Mouse (Mus musculus) spleen, adult 18-20 months (tissue): ENCODE measurements around the gene Etnk2.
A peak's percentile ranks its signal among the peaks of the same experiment; 100 is the strongest.
"Not testable (repeated sequence)": the region's sequence is repeated elsewhere in the genome, so short reads cannot be mapped to it uniquely, and the experiment has no call there.

Source experiments
- DNase-seq, 2 experiments: peaks; one replicate each; pipeline ENCODE4 v3.0.0; 2022; ENCODE audit warnings: mixed read lengths in 2 of 2

The Etnk2 gene

DNA sequence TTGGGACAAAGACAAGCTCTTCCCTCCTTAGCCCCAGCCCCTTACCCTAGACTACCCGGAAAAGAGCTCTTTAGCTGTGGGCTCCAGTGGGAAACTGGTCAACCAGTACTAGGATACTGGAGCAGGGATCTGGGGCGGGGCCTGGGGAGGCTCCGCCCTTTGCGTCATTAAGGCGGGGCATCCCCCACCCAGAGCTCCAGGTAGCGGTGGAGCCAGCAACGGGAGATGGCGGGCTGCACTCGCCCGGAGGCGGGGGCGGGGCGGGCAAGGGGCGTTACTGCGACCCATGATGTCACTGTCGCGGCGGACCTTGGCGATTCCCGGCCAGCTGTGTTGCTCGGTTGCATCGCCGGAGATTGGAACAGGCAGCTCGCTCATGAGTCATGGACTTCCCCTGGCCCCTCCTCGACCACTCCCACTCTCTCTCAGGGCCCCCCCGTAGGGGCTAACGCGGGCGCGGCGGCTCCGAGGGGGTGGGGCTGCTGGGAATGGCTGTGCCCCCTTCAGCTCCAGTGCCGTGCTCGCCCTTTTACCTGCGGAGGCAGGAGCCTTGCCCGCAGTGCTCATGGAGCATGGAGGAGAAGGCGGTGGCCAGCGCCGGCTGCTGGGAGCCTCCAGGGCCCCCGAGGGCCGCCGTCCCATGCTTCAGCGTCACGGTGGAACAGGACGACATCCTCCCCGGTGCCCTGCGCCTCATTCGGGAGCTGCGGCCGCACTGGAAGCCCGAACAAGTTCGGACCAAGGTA, at the start of gene Etnk2:
Gene Etnk2 (plus strand): TSS at position 297 of the 746 bp plus-strand sequence.
- peak; percentile 32 to 38 for DNase-seq

DNA sequence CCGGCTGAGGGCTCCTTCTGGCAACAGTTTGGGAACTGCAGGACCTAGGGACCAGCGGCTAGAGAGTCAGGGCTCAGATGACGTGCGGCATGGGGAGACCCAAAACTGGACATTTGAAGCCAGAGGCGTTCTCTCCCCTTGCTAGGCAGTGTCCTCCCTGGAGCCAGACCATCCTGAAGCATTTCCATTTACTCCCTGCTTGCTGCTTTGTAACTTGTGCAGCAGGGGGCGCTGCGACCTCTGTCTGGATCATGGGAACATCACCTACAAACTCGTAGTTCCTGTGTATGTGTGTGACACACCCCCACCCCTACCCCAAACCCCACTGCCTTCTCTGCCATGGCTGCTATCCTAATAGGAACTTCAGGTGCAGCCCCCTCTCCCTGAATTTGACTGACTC, 49.0 kb upstream of the Etnk2 start:
- DNase-seq = peak; percentile 21 to 58

DNA sequence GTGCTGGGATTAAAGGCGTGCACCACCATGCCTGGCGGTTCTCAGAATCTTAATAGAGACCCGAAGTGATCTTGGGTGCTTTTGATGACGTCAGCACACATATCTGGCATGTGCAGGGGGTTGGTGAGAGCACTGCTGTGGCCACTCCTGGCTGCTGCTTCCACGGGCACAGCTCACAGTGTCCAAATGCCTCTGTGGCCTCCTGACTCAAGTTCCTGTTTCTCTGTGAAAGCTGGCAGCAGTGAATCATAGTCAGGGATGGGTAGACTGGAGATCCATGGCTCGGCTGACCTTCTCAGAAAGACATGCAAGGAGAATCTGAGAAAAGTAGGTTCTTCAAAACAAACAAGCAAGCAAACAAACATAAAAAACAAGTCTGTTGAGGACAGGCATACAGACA, 47.6 kb upstream of the Etnk2 start:
- no peak for DNase-seq

DNA sequence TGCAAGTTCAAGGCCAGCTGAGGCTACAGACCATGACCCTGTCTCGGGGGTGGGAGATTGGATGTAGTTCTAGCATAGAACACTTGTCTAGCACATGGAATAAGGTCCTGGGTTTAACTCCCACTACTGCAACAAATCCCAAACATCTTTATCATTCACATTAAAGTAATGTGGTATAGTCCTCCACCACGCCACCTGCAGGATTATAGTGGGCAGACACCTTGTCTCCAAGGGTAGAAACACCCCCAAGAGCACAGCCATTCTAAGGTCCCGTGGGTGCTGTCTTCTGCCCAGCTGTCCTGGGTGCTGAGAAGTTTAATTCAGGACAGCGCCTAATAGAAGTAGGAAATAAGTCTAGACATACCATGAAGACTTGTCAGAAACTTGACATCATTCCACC, 46.8 kb upstream of the Etnk2 start:
- no peak for DNase-seq

DNA sequence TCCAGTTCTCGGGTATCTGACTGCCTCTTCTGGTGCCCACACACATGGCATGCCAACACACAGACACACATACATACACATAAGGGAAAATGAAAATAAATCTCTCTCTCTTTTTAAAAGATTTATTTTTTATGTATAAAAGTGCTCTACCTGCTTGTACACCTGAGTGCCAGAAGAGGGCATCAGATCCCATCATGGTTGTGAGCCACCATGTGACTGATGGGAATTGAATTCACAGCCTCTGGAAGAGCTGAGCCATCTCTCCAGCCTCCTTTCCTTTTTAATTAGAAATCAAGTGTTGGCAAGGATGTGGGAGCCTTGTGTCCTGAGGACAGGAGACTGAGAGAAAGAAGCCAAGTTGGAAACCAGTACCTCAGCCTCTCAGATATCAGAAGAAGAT, 46.2 kb upstream of the Etnk2 start:
- no peak for DNase-seq

DNA sequence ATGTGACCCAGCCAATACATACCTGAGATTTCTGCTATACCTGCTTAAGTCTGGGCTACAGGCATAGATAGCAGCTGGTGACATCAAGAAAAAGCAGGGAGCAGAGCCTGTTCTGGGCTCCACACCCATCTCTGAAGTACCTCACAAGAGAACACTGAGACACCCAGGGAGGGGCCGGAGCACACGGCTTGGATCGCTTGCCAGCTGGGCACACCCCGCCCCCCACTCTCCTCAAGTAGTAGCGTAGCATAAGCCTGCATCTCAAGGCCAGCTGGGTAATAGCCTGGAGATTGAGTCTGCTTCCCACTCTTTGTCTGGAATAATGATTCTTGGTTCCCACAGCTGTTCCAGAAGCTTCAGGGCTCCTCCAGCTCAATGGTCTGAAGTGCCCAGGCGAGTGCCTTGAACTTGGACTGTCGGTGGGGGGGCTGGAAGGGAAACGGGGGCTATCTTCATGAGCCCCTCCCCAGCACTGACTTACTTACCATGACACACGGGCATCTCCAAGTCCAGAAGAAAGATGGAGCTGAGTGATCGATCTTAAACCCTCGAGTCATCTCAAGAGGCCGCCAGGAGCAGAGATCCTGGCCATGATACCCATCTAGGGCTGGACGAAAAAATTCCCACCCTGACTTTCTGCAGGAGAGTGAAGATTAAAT, 42.0 kb upstream of the Etnk2 start, which contains the start of gene Kiss1:
Gene Kiss1 (plus strand): TSS at position 609 of the 659 bp plus-strand sequence.
- DNase-seq = no peak

DNA sequence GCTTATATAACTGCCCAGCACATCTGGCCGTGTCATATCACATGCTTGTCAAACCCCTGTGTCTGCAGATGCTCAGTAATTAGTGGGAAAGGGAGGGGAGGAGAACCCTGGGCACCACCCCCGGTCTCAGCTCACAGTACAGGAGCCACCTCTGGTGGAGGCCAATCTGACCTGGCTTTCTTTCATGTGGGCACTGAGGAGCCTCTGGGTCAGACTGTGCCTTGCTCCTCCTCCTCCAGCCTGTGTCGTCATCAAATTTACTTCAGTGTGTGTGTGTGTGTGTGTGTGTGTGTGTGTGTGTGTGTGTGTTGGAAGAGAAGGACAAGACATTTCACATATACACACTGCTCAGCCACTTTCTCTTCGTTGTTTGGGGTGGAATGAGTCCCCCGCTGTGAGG, 40.0 kb upstream of the Etnk2 start:
- DNase-seq = no peak

DNA sequence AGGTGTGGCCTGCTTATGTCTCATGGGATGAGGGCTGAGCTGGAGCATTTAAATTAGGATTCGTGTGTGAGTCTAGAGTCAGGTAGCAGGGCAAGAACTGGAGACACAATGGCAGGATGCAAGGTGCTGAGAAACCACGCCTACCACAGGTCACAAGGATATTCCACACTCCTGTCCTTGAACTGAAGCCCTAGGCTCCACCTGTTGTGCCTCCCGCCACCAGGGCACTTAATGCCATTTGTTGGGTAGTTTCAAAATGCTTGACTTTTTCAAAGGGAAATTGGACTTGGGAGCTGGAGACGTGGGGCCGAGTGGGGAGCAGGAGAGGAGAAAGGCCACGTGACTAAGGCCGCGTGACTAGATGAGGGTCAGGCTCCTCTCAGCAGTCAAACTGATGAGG, 37.4 kb upstream of the Etnk2 start:
- DNase-seq = no peak

DNA sequence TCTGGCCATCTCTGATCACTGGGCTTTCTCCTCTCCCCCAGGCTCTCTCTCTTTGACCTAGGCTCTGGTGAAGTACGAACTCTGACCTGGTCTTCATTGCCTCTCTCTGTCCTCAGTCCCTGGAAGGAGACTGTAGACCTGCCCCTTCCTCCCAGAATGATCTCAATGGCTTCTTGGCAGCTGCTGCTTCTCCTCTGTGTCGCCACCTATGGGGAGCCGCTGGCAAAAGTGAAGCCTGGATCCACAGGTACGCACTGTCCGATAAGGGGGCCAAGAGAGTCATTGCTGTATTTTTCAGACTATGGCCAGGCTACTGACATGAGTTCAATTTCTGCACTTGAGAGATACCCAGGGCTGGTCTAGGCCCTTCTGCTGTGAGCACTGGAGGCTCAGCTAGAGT, 36.3 kb upstream of the Etnk2 start:
- DNase-seq = no peak

DNA sequence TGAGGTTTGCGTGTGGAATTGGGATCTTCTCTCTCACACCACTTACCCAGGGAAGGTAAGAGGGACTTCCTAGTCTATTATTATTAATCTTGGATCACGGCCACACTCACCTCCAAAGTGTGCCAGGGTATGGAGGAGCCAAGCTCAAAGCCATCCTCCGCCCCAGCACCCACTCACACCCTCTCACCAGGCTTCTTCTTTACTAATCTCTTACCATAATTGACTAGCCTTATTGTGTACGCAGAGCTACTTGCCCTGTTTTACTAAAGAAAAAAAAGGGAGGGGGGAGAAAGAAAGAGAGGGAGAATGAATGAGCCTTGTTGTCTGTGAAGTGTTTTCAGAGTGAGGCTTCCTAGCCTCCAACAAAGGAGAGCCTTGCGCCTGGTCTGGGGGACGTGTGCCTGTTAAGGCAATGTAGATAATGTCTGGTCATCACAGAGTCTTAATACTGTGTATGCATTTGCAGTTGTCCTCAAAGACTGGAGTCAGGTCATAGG, 35.0 kb upstream of the Etnk2 start:
- DNase-seq = no peak

DNA sequence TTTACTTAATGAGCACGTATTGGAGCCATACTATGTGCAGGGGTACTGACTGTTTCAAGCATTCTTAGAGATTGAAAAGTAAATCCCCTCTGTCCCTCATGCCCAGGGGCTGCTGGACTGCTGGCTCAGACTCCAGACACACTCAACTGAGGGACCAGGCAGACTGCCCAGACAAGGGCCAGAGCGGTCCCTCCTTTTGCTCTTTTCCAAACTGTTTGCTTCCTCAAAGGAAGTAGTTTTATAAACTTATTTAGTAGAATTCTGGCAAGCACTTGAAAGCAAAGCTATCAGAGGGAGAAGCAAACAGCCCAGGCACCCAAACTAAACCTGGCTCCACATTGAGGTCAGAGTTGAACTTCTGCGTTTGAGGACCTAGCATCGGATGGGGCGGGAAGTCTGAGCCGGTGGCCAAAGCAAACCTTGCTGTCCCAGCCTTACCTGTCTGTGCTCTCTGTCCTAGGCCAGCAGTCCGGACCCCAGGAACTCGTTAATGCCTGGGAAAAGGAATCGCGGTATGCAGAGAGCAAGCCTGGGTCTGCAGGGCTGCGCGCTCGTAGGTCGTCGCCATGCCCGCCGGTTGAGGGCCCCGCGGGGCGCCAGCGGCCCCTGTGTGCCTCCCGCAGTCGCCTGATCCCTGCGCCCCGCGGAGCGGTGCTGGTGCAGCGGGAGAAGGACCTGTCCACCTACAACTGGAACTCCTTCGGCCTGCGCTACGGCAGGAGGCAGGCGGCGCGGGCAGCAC, 34.3 kb upstream of the Etnk2 start:
- no peak for DNase-seq

DNA sequence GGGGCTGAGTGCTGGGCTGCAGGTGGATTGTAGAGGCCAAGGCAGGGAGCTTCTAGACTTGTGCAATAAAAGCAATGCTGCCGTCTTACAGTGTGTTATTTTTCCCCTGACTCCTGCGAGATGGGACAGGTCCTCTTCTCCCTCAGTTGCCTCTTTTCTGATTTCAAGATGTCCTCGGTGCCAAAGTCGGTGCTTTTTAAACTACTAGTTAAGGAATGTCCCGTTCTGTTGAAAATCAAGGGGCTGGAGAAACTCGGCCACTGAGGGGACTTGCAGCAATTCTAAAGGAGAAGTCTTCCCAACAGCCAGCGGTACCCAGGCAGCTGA, 33.8 kb upstream of the Etnk2 start:
- no peak for DNase-seq

DNA sequence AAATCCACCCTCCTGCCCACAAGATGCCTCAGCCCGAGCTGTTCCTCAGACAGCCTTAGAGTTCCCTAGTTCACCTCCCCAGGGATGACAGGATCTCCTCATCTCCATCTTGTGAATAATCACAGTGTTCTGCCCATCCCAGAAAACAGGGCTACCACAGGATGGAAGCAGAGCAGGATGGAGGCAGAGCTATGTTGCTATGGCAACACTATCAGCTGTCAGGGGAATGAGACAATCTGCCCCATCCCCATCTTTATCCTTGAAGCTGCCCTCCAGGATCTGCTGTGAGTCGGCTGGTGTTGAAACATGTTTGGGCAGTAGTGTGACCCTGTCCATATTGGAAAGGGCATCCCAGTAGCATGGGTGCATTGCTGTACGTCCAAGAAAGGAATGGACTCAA, 32.2 kb upstream of the Etnk2 start:
- DNase-seq = no peak

DNA sequence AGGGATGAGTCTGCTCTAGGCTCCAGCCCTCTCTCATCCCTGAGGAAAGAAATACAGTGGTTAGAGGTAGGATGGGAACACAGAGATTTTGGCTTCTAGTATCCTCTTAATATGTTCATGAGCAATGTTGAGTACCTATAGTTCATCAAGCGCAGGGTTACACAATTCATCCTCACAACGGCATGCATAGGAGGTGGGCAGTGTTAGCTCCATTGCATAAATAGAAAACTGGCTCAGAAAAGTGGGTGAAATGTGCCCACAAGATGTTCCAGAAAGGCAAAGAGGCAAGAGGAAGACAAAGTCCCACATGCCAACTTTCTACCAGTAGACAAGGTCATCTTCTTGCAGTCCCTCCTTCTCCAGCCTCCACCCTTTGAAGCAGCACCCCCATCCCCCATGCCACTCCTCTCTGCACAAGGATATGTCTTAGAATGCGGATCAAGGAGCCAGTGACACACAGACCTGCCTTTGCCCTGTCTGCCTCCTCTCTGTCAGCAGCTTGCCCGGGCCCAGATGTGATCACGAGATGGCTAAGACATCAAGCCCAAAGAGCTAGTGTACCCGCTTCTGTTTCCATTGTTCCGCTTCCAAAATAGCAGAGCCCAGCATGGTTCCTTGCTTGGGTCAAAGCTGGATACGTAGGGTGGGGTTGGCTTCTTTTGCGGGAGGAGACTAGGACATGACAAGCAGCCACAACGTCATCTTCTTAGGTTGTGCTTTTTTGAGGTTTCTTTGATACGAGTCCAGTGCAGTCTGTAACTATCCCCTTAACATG, 30.5 kb upstream of the Etnk2 start:
- no peak for DNase-seq

DNA sequence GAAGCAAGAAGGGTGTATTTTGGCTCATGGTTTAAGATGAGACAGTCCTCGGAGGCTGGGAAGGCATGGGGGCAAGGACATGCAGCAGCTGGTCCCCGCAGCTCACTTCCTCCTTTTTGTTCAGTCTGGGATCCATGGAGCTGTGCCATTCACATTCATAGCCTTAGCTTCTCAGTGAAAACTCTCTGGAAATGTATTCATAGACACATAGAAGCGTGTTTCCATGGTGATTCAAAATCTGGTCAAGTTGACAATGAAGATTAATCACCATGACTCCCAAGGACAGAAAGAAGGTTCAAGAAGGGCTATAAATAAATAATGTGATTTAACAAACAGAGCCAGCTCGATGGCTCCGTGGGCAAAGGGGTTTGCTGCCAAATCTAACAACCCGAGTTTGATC, 29.4 kb upstream of the Etnk2 start:
- DNase-seq = no peak

DNA sequence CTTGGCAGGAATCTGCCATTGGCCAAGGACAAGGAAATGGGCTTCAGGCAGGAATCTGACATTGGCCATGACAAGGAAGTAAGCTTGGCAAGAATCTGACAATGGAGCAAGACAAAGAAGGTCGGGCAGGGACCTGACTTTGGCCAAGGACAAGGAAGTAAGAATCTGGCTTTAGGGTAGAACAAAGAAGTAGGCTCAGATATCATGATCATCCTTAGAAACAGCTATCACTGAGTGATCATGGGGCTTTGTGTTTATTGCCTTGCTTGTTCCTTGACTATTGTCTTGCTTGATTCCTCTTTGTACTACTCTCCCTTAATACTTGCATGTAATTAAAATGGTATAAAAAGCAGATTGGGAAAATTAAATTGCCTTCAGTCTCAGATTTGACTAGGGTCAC, 23.0 kb upstream of the Etnk2 start:
- not testable (repeated sequence) for DNase-seq

DNA sequence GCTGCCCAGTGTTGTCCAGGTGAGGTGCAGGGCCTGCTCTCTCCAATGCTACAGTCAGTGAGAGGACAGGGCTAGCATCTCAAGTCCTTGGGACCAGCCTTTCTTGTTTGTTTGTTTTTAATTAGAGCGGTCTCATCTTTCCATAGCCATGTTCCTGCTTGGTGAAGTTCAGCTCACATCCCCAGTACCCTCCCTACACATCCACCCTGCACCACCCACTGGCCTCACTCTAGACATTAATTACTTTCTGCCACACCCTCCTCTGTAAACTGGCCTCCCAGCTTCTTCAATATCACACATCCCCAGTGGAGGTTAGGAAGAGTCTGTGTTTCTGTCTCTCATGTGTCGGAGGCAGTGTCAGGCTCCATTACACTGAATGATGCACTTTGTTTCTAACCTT, 19.0 kb upstream of the Etnk2 start:
- DNase-seq = no peak

DNA sequence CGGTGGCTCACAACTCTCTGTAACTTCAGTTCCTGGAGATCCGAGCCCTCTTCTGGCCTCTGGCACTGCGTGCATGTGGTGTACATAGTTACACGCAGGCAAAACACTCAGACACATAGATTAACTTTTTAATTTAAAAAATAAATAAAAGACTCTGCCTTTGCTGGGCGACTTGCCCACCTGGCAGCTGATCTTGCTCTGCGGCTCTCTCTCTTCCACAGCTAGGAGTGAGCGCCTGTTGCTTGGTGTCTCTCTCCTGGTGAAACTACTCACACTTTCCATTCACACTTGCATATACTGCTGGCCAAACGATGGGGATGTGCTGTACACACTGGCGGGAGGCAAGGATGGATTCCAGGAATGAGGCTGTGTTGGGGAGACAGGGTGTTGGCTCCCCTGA, 16.8 kb upstream of the Etnk2 start:
- no peak for DNase-seq

DNA sequence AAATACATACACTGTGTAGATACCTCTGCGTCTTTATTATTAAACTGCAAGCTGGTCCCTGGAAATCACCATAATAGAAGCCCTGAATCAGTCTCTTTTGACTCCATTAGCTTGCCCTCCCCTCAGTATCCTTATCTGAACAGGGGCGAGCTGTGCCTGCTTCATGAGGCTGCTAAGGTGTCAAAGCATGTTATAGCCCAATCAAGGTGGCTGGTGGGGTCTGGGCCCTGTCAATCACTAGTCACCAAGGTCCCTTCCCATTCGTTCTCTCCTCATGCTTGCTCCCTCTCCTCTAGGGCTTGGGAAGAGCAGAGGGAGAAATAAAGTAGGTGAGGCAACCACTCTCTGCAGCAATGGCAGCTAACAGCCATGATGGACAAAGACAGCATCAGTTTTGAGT, 16.1 kb upstream of the Etnk2 start:
- no peak for DNase-seq

DNA sequence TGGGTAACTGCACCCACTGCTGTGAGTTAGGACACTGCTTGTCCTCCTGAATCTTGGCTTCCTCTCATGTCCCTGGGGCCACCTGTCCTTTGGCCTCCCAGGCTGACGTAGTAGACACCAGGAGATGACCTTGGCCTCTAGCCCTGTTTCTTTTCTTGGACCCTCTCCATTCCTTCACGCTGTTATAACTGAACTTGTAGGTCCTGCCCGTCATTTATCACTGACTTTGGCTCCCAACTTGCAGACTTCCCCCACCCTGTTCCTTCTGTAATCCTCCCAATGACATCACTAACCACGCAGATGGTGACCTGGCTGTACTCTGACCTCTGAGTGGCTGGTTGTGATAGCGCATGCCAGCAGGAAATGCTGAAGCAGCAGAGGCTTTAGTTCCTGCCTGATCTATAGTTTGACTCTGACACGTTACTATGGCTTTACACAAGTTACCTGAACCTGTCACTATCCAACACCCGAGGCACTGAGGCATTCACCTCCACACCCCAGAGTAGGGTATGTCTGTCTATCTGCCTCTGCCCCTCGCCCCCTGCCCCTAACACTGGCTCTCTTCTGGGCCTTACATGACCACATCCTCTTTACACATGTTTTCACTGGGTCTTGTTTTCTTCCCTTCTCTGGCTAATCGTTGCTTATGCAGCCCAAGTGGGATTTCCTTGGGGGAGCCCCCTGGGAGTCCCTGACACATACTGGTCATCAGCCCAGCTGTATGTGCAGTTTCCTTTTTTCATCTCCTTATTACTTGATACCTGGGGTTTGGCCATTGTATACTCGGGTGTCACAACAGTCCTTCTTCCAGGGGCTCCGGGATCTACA, 15.5 kb upstream of the Etnk2 start:
- DNase-seq = peak in 1 of 2 experiments; percentile 20

DNA sequence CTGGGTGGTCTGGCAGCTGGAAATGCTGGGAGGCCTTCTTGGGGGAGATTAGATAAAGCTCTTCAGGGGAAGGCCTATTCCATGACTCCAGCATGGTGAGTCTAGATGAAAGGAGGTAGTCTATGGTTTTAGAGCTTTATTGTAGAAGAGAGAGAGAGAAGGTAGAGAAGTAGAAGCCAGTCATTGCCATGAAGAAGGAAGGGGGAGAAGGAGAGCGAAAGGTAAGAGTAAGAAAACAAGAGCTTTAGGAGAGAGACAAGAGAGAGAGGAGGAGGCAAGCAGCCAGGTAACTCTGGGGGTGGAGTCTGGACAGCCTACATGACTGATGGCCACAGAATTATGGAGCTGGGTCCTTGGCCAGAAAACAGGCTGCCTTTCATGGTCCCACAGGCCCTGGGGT, 13.2 kb upstream of the Etnk2 start, which contains the start of gene Ren1:
Gene Ren1 (plus strand): TSS at position 301 of the 400 bp plus-strand sequence.
- no peak for DNase-seq

DNA sequence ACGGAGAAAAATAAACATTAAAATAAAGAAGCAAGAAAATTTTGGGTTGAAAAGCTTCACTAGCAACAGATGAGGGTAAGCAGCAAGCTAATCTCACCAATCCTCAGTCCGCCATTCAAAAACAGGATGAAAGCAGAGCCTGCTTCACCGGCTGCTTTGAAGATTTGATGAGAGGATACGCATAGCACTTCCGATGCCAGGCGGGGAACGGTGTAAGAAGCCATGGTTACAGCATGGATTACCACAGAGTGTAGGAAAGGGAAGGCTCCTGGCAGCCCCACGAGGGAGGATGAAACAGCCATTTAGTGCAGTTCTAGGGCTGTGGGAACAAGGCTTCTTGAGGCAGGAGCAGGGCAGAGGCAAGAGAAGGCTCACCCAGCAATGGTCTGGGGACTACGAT, 11.6 kb upstream of the Etnk2 start:
- DNase-seq = no peak
